Mouse (Mus musculus): Measurements from ENCODE around the gene Wdr6. TPM values are rescaled to one million over a fixed set of nuclear protein-coding genes. Genes with fewer than 3 reads are reported as not detected.
A peak's percentile ranks its signal among the peaks of the same experiment; 100 is the strongest.
"Not testable (repeated sequence)": the region's sequence is repeated elsewhere in the genome, so short reads cannot be mapped to it uniquely, and the experiment has no call there.

Wdr6 gene
- 10 to 100 TPM; 13.3 to 17.2 TPM for total RNA-seq (2021)
- 16.5 and 21.9 TPM in 2 replicates for polyA plus RNA-seq (2012; rRNA removed)
- long read RNA-seq, full-length matches to known transcripts: 9 of 13 reads
- long read RNA-seq, partial matches to known transcripts: 4 of 13 reads
- long read RNA-seq, other reads (novel, unspliced or antisense): 0 of 13 reads

- intact Hi-C loops (cut with DNase I): loop anchor here (5.0 kb wide), 1 partner anchor 69 kb away; the partner anchor contains the start of gene Arih2
Observed at GRCm38 (mm10) chr9:108578545-108579343, at the start of gene Wdr6. TSS of gene Wdr6 (minus strand) at chr9:108578739.

GRCm38 (mm10) chr9:108628141-108628540 is 49.6 kb upstream of the Wdr6 start:
- Histone ChIP-seq H3K27me3 (ENCODE audit: control insufficient read depth, insufficient read depth, low read length) (no peaks in the 10 kb centered on the region), H3K27ac (no peak overlapping the region), H3K36me3 (ENCODE audit: control insufficient read depth, insufficient read depth, low read length) (peaks cover 11% of the 10 kb centered on the region), H3K4me1 (ENCODE audit: control insufficient read depth, insufficient read depth, low read length) (no peaks in the 10 kb centered on the region), H3K79me2 (replicated peaks; ENCODE audit: control insufficient read depth, insufficient read depth, low read length) (peaks cover 1% of the 10 kb centered on the region; the same call in 1 of the 2 replicates), H3K4me3 (no peak overlapping the region), H3K9ac (ENCODE audit: low read depth, low read length) (no peak overlapping the region)
- WGBS: 49% methylated on average over 4 of the region's 4 CpGs
- no peak for TF ChIP-seq EP300 (IDR thresholded peaks at IDR 0.05; ENCODE audit: insufficient read depth, low read depth, low read length)
- no peak for DNase-seq
- intact Hi-C loops (cut with DNase I): no loop called here

More at GRCm38 (mm10) chr9:108578545-108579343, at the start of gene Wdr6:
- WGBS: 7% methylated on average over 51 of the region's 51 CpGs
- Histone ChIP-seq H3K27me3 (ENCODE audit: control insufficient read depth, insufficient read depth, low read length) (no peaks in the 10 kb centered on the region), H3K4me3 (peak within 1 kb of the TSS; percentile 66), H3K27ac (peak within 1 kb of the TSS; percentile 85), H3K4me1 (ENCODE audit: control insufficient read depth, insufficient read depth, low read length) (peaks cover 7% of the 10 kb centered on the region), H3K79me2 (replicated peaks; ENCODE audit: control insufficient read depth, insufficient read depth, low read length) (no peaks in the 10 kb centered on the region; the same call in 1 of the 2 replicates), H3K9ac (ENCODE audit: low read depth, low read length) (peak within 1 kb of the TSS; percentile 90), H3K36me3 (ENCODE audit: control insufficient read depth, insufficient read depth, low read length) (no peaks in the 10 kb centered on the region)
- no peak for TF ChIP-seq CTCF (IDR thresholded peaks at IDR 0.05)
- peak; percentile 53 for TF ChIP-seq EP300 (IDR thresholded peaks at IDR 0.05; ENCODE audit: insufficient read depth, low read depth, low read length)
- peak; percentile 90 for TF ChIP-seq POLR2A (IDR thresholded peaks at IDR 0.05; ENCODE audit: insufficient read depth, low read depth, low read length)
- peak; percentile 87 to 94 for DNase-seq

- intact Hi-C loops (cut with DNase I): no loop called here
- H3K4me1 ChIP-seq (ENCODE audit: control insufficient read depth, insufficient read depth, low read length): no peaks in the 10 kb centered on the region
- H3K27me3 ChIP-seq (ENCODE audit: control insufficient read depth, insufficient read depth, low read length): no peaks in the 10 kb centered on the region
- DNase-seq: peak; percentile 30 to 64
- no peak overlapping the region for H3K9ac ChIP-seq (ENCODE audit: low read depth, low read length)
- H3K36me3 ChIP-seq (ENCODE audit: control insufficient read depth, insufficient read depth, low read length): peaks cover 6% of the 10 kb centered on the region
- no peak overlapping the region for H3K4me3 ChIP-seq
- peak overlapping the region; percentile 67 for H3K27ac ChIP-seq
- TF ChIP-seq CTCF (IDR thresholded peaks at IDR 0.05) (no peak), EP300 (IDR thresholded peaks at IDR 0.05; ENCODE audit: insufficient read depth, low read depth, low read length) (peak; percentile 62; the same call in 1 of the 2 replicates)
- H3K79me2 ChIP-seq (replicated peaks; ENCODE audit: control insufficient read depth, insufficient read depth, low read length): peaks cover 3% of the 10 kb centered on the region; the same call in 1 of the 2 replicates
- 39% methylated on average over 2 of the region's 2 CpGs for WGBS
Observed at GRCm38 (mm10) chr9:108626498-108626897, 48.0 kb upstream of the Wdr6 start.

- no peaks in the 10 kb centered on the region for H3K4me1 ChIP-seq (ENCODE audit: control insufficient read depth, insufficient read depth, low read length)
- H3K27me3 ChIP-seq (ENCODE audit: control insufficient read depth, insufficient read depth, low read length): no peaks in the 10 kb centered on the region
- H3K36me3 ChIP-seq (ENCODE audit: control insufficient read depth, insufficient read depth, low read length): peaks cover 2% of the 10 kb centered on the region
- H3K27ac ChIP-seq: no peak overlapping the region
- WGBS: 90% methylated on average over 1 of the region's 1 CpGs
- H3K4me3 ChIP-seq: no peak overlapping the region
- peaks cover 4% of the 10 kb centered on the region; the same call in 1 of the 2 replicates for H3K79me2 ChIP-seq (replicated peaks; ENCODE audit: control insufficient read depth, insufficient read depth, low read length)
- no peak for DNase-seq
- intact Hi-C loops (cut with DNase I): no loop called here
- H3K9ac ChIP-seq (ENCODE audit: low read depth, low read length): no peak overlapping the region
- TF ChIP-seq CTCF (IDR thresholded peaks at IDR 0.05) (0 out of 2 replicates have a peak, but pooled peaks have one; percentile 3), EP300 (IDR thresholded peaks at IDR 0.05; ENCODE audit: insufficient read depth, low read depth, low read length) (no peak)
Observed at GRCm38 (mm10) chr9:108617301-108617700, 38.8 kb upstream of the Wdr6 start.

- no peak for DNase-seq
- Histone ChIP-seq H3K36me3 (ENCODE audit: control insufficient read depth, insufficient read depth, low read length) (peaks cover 2% of the 10 kb centered on the region; the same call in 1 of the 2 replicates), H3K27ac (no peak overlapping the region), H3K4me3 (no peak overlapping the region), H3K79me2 (replicated peaks; ENCODE audit: control insufficient read depth, insufficient read depth, low read length) (no peaks in the 10 kb centered on the region), H3K9ac (ENCODE audit: low read depth, low read length) (no peak overlapping the region), H3K4me1 (ENCODE audit: control insufficient read depth, insufficient read depth, low read length) (no peaks in the 10 kb centered on the region), H3K27me3 (ENCODE audit: control insufficient read depth, insufficient read depth, low read length) (no peaks in the 10 kb centered on the region)
- WGBS: 87% methylated on average over 10 of the region's 10 CpGs
- intact Hi-C loops (cut with DNase I): no loop called here
- no peak for TF ChIP-seq CTCF (IDR thresholded peaks at IDR 0.05)
- no peak for TF ChIP-seq POLR2A (IDR thresholded peaks at IDR 0.05; ENCODE audit: insufficient read depth, low read depth, low read length)
- no peak for TF ChIP-seq EP300 (IDR thresholded peaks at IDR 0.05; ENCODE audit: insufficient read depth, low read depth, low read length)
Observed at GRCm38 (mm10) chr9:108611488-108611887, 32.9 kb upstream of the Wdr6 start.

GRCm38 (mm10) chr9:108608889-108609288 is 30.4 kb upstream of the Wdr6 start:
- no peaks in the 10 kb centered on the region for H3K27me3 ChIP-seq (ENCODE audit: control insufficient read depth, insufficient read depth, low read length)
- no peaks in the 10 kb centered on the region for H3K79me2 ChIP-seq (replicated peaks; ENCODE audit: control insufficient read depth, insufficient read depth, low read length)
- no peaks in the 10 kb centered on the region; the same call in 1 of the 2 replicates for H3K36me3 ChIP-seq (ENCODE audit: control insufficient read depth, insufficient read depth, low read length)
- H3K4me3 ChIP-seq: no peak overlapping the region
- TF ChIP-seq EP300 (IDR thresholded peaks at IDR 0.05; ENCODE audit: insufficient read depth, low read depth, low read length) (no peak), POLR2A (IDR thresholded peaks at IDR 0.05; ENCODE audit: insufficient read depth, low read depth, low read length) (no peak), CTCF (IDR thresholded peaks at IDR 0.05) (no peak)
- H3K27ac ChIP-seq: no peak overlapping the region
- 75% methylated on average over 4 of the region's 4 CpGs for WGBS
- intact Hi-C loops (cut with DNase I): no loop called here
- DNase-seq: no peak
- no peak overlapping the region for H3K9ac ChIP-seq (ENCODE audit: low read depth, low read length)
- no peaks in the 10 kb centered on the region for H3K4me1 ChIP-seq (ENCODE audit: control insufficient read depth, insufficient read depth, low read length)

- H3K27me3 ChIP-seq (ENCODE audit: control insufficient read depth, insufficient read depth, low read length); intact Hi-C loops (cut with DNase I); H3K9ac ChIP-seq (ENCODE audit: low read depth, low read length); H3K4me3 ChIP-seq; H3K79me2 ChIP-seq (replicated peaks; ENCODE audit: control insufficient read depth, insufficient read depth, low read length); H3K4me1 ChIP-seq (ENCODE audit: control insufficient read depth, insufficient read depth, low read length); H3K27ac ChIP-seq; DNase-seq; H3K36me3 ChIP-seq (ENCODE audit: control insufficient read depth, insufficient read depth, low read length): not testable (repeated sequence)
- 68% methylated on average over 5 of the region's 5 CpGs for WGBS
Observed at GRCm38 (mm10) chr9:108607929-108608328, 29.4 kb upstream of the Wdr6 start.
